Mouse (Mus musculus) small intestine, adult 10 weeks (tissue): ENCODE measurements around the gene Tex13b. TPM values are rescaled to one million over a fixed set of nuclear protein-coding genes. Genes with fewer than 3 reads are reported as not detected.

Experiments used
- polyA plus RNA-seq: library from polyadenylated mRNA; stranded (reverse); fragments of 350-450 nt; fragmentation: Illumina TruSeq; extraction: RNeasy Lipid Tissue Mini Kit (QIAGEN cat#74804); gene quantifications from one replicate; pipeline ENCODE4 v1.2.3, GENCODE M21; 2014; ENCODE audit warnings: low replicate concordance

The Tex13b gene
- polyA plus RNA-seq = not detected

GRCm38 (mm10) chrX:140813312-140814006 is at the start of gene Tex13b:
Gene Tex13b (minus strand): TSS chrX:140813433.

Other genes starting within 250 kb of the Tex13b start
- gene Tsc22d3, start 212.8 kb downstream of the Tex13b start, polyA plus RNA-seq = 117 TPM
- 36.5 TPM for gene Mid2, start 148.8 kb downstream of the Tex13b start, polyA plus RNA-seq
- gene Vsig1, start 94.2 kb upstream of the Tex13b start, polyA plus RNA-seq = not detected
- 32.2 TPM for gene Psmd10, start 143.3 kb upstream of the Tex13b start, polyA plus RNA-seq
- gene Atg4a, start 143.5 kb upstream of the Tex13b start, polyA plus RNA-seq = 48.2 TPM